Mouse (Mus musculus) stomach, embryonic 14.5 days (tissue): ENCODE data around the gene Car5a. TPM values are rescaled to one million over a fixed set of nuclear protein-coding genes. Genes with fewer than 3 reads are reported as not detected.
A peak's percentile ranks its signal among the peaks of the same experiment; 100 is the strongest.

Experiments used
- ATAC-seq: fragments of 200-750 bp; cut with Nextera tagmentation; 2 replicates; pipeline ENCODE4 v1.8.0; 2017; ENCODE audit warnings: low read depth, moderate TSS enrichment; ENCODE audit not compliant: insufficient number of reproducible peaks, insufficient read depth, low FRiP score
- H3K27ac ChIP-seq: fragments of 300-500 bp; sonication (generic); 2 replicates; pipeline ENCODE4 v1.5.1; 2014; ENCODE audit warnings: mild to moderate bottlenecking, low read length, moderate library complexity, mixed read lengths
- H3K27me3 ChIP-seq: fragments of 300-500 bp; sonication (generic); 2 replicates; pipeline ENCODE4 v1.6.1; 2014; ENCODE audit warnings: low read length, control low read depth, mixed read lengths; ENCODE audit not compliant: control insufficient read depth, insufficient read depth
- H3K36me3 ChIP-seq: fragments of 300-500 bp; sonication (generic); 2 replicates; pipeline ENCODE4 v1.6.1; 2014; ENCODE audit warnings: mild to moderate bottlenecking, control low read depth, low read length, moderate library complexity, mixed read lengths; ENCODE audit not compliant: control insufficient read depth, insufficient read depth
- H3K4me1 ChIP-seq: fragments of 300-500 bp; sonication (generic); 2 replicates; pipeline ENCODE4 v1.6.1; 2014; ENCODE audit warnings: low read length, control low read depth, mixed read lengths; ENCODE audit not compliant: control insufficient read depth, insufficient read depth
- H3K4me2 ChIP-seq: fragments of 300-500 bp; sonication (generic); replicated peaks from 2 replicates; pipeline ENCODE4 v1.6.1; 2014; ENCODE audit warnings: low read depth, low read length, control low read depth
- H3K4me3 ChIP-seq: fragments of 300-500 bp; sonication (generic); 2 replicates; pipeline ENCODE4 v1.5.1; 2014; ENCODE audit warnings: low read depth, low read length, control low read depth
- H3K9ac ChIP-seq: fragments of 300-500 bp; sonication (generic); replicated peaks from 2 replicates; pipeline ENCODE4 v1.6.1; 2014; ENCODE audit warnings: low read depth, mild to moderate bottlenecking, control low read depth, low read length, moderate library complexity, mixed read lengths
- H3K9me3 ChIP-seq: fragments of 300-500 bp; sonication (generic); 2 replicates; pipeline ENCODE4 v1.6.1; 2016; ENCODE audit warnings: low read depth, low read length, control low read depth; ENCODE audit not compliant: control insufficient read depth
- WGBS: fragments of 180-500 bp; shearing (Covaris S2); extraction: QIAGEN DNeasy Blood & Tissue Kit; methylation state at CpG from one replicate; pipeline ENCODE4 v1.1.7; 2014; 5-methylcytosine and 5-hydroxymethylcytosine counted together
- polyA plus RNA-seq: library from polyadenylated mRNA; unstranded; fragments of >200 nt; fragmentation: Nextera tagmentation; extraction: Ambion mirVana; gene quantifications from 2 replicates; pipeline ENCODE4 v1.2.1, GENCODE M21; 2014

Gene Car5a
- polyA plus RNA-seq, 1 experiment from 2014 or later: not detected

- no peak overlapping the region for H3K4me3 ChIP-seq
- 82% methylated on average over 5 of the region's 5 CpGs for WGBS
- no peak overlapping the region for H3K9ac ChIP-seq
- H3K4me2 ChIP-seq: no peak overlapping the region
- no peak for ATAC-seq
- H3K27ac ChIP-seq: no peak overlapping the region
- no peaks in the 10 kb centered on the region for H3K27me3 ChIP-seq
- no peaks in the 10 kb centered on the region for H3K36me3 ChIP-seq
- H3K4me1 ChIP-seq: peaks cover 16% of the 10 kb centered on the region
- no peaks in the 10 kb centered on the region for H3K9me3 ChIP-seq
Observed at GRCm38 (mm10) chr8:121924681-121925080, 20.0 kb downstream of the Car5a start.

GRCm38 (mm10) chr8:121922101-121922500 lies 22.6 kb downstream of the Car5a start:
- H3K27ac ChIP-seq: peak overlapping the region; percentile 64
- peak; percentile 39; the same call in 1 of the 2 replicates for ATAC-seq
- H3K4me1 ChIP-seq: peaks cover 16% of the 10 kb centered on the region
- H3K9ac ChIP-seq: no peak overlapping the region
- H3K9me3 ChIP-seq: no peaks in the 10 kb centered on the region
- no peak overlapping the region for H3K4me2 ChIP-seq
- no peaks in the 10 kb centered on the region for H3K27me3 ChIP-seq
- H3K4me3 ChIP-seq: no peak overlapping the region
- H3K36me3 ChIP-seq: no peaks in the 10 kb centered on the region
- WGBS: 23% methylated on average over 8 of the region's 8 CpGs

DNA sequence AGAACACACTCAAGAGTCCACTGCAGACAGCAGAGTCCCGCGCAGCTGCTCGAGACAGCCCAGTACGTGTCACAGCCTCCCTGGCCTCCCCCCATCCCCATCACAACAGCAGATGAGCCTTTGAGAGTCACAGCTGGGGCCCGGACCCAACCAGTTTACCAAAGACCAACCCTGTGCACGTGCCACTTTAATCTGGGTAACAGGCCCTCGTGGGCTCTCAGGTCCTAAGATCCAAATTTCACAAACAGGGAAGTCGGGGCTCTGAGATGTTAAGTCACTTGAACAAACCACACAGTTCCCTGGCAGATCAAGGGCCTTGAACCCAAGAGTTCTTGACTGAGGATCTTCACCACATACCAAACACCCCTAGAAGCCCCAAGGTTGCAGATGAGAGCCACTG lies 23.1 kb downstream of the Car5a start:
- WGBS: 80% methylated on average over 8 of the region's 8 CpGs
- Histone ChIP-seq H3K4me1 (peaks cover 16% of the 10 kb centered on the region), H3K36me3 (no peaks in the 10 kb centered on the region), H3K27me3 (no peaks in the 10 kb centered on the region), H3K27ac (peak overlapping the region; percentile 64), H3K4me3 (no peak overlapping the region), H3K4me2 (no peak overlapping the region), H3K9me3 (no peaks in the 10 kb centered on the region), H3K9ac (no peak overlapping the region)
- ATAC-seq: no peak

DNA sequence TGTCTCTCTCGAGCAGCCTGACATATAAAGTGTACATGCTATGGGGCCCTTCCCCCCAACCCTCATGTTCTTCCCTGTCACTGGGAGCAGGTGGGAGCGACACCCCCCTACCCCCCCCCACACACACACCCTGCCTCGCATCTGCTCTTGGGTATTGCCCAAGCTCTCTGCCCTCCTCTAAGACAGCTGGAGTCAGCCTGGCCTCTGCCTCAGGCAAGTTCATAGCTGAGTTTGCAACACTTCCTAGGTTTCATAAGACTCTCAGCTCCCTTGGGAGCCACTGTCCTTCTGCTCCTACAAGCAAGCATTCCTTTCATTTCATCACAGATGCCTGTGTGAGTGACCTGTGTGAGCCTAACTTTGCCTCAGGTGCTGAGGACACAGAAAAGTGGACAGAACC lies 25.0 kb downstream of the Car5a start:
- Histone ChIP-seq H3K9me3 (no peaks in the 10 kb centered on the region), H3K4me2 (no peak overlapping the region), H3K4me3 (no peak overlapping the region), H3K27ac (no peak overlapping the region), H3K4me1 (peaks cover 16% of the 10 kb centered on the region), H3K9ac (no peak overlapping the region), H3K27me3 (no peaks in the 10 kb centered on the region), H3K36me3 (no peaks in the 10 kb centered on the region)
- no peak for ATAC-seq
- 43% methylated on average over 3 of the region's 3 CpGs for WGBS

DNA sequence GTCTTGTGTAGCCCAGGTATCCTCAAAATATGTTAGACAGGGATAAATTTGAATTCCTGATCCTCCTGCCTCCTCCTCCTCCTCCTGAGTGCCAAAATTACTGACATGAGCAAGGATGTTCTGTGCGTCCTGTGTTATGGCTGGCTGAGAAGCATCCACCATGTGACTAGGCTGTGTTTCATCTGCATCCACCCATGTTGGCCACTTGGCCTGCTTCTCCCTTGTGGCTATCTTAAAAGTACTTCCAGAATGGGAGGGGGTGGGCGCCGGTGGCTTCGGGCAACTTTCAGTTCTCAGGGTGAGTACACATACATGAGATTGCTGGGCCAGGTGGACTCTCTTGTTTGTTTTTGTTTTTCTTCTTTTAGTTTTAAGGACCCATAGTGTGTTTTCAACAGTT lies 25.5 kb downstream of the Car5a start:
- Histone ChIP-seq H3K36me3 (no peaks in the 10 kb centered on the region), H3K4me3 (no peak overlapping the region), H3K4me1 (peaks cover 16% of the 10 kb centered on the region), H3K9me3 (no peaks in the 10 kb centered on the region), H3K27me3 (no peaks in the 10 kb centered on the region), H3K9ac (no peak overlapping the region), H3K27ac (no peak overlapping the region), H3K4me2 (no peak overlapping the region)
- no peak for ATAC-seq
- WGBS: 65% methylated on average over 4 of the region's 4 CpGs

DNA sequence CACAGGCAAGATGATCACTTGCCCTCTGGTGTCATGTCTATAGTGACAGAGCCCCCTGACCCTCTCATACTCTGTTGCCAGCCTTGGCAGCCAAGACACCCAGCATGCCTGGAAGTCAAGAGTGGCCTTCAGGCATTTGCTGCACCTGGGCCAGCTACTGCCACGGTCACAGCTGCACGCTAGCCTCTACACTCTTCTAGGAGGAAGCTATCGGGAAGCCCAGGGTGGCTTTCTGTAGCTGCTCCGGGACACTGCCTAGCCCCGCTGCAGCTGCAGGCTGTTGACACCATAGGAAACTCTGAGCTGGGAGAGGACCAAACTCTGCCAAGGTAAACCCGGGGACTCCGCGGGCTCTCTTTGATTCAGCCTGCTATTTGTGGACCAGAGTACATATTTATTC lies 31.3 kb downstream of the Car5a start:
- H3K27me3 ChIP-seq: no peaks in the 10 kb centered on the region
- H3K27ac ChIP-seq: no peak overlapping the region
- H3K4me3 ChIP-seq: no peak overlapping the region
- H3K9me3 ChIP-seq: no peaks in the 10 kb centered on the region
- no peaks in the 10 kb centered on the region for H3K36me3 ChIP-seq
- H3K4me2 ChIP-seq: no peak overlapping the region
- ATAC-seq: no peak
- 75% methylated on average over 8 of the region's 8 CpGs for WGBS
- H3K9ac ChIP-seq: no peak overlapping the region
- no peaks in the 10 kb centered on the region for H3K4me1 ChIP-seq

- H3K4me3 ChIP-seq: no peak overlapping the region
- H3K27me3 ChIP-seq: no peaks in the 10 kb centered on the region
- H3K9ac ChIP-seq: no peak overlapping the region
- 73% methylated on average over 3 of the region's 3 CpGs for WGBS
- no peaks in the 10 kb centered on the region for H3K4me1 ChIP-seq
- no peak overlapping the region for H3K27ac ChIP-seq
- H3K36me3 ChIP-seq: no peaks in the 10 kb centered on the region
- no peak for ATAC-seq
- no peak overlapping the region for H3K4me2 ChIP-seq
- H3K9me3 ChIP-seq: no peaks in the 10 kb centered on the region
Observed at GRCm38 (mm10) chr8:121912831-121913230, 31.9 kb downstream of the Car5a start.

DNA sequence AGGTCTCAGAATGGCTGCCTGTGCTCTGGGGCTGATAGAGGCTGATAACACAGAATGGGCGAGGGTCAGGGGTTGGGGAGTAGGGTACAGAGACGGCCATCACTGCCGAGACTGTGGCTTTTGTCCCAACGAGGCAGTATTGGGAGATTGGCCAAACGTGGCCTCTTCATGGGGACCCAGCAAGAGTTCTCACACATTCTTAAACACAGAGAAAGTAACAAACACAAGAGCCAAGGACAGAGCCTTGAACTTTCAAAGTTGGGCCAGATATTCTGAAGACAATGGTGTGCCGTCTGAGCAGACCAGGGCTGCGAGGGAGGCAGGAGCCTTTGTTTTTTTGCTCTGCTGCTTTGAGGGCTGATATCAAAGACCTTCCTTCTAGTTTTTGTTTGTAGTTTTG lies 32.7 kb downstream of the Car5a start:
- Histone ChIP-seq H3K9ac (no peak overlapping the region), H3K4me1 (no peaks in the 10 kb centered on the region), H3K4me2 (no peak overlapping the region), H3K4me3 (no peak overlapping the region), H3K9me3 (no peaks in the 10 kb centered on the region), H3K27ac (no peak overlapping the region), H3K36me3 (no peaks in the 10 kb centered on the region), H3K27me3 (no peaks in the 10 kb centered on the region)
- no peak for ATAC-seq
- 71% methylated on average over 7 of the region's 7 CpGs for WGBS

GRCm38 (mm10) chr8:121911400-121911799 lies 33.3 kb downstream of the Car5a start:
- no peaks in the 10 kb centered on the region for H3K36me3 ChIP-seq
- no peaks in the 10 kb centered on the region for H3K27me3 ChIP-seq
- no peaks in the 10 kb centered on the region for H3K9me3 ChIP-seq
- no peaks in the 10 kb centered on the region for H3K4me1 ChIP-seq
- no peak overlapping the region for H3K27ac ChIP-seq
- no peak overlapping the region for H3K4me3 ChIP-seq
- no peak overlapping the region for H3K4me2 ChIP-seq
- ATAC-seq: no peak
- WGBS: 85% methylated on average over 6 of the region's 6 CpGs
- H3K9ac ChIP-seq: no peak overlapping the region
